Mouse (Mus musculus) megakaryocyte, embryonic 14.5 days (primary cell): ENCODE data around the gene Alkbh4.

Source experiments
- FLI1 ChIP-seq: IDR thresholded peaks from 2 replicates; pipeline ENCODE4 v1.6.1; 2012; ENCODE audit warnings: low read length, inconsistent platforms, mixed read lengths
- GATA1 ChIP-seq: IDR thresholded peaks from 3 replicates; pipeline ENCODE4 v1.6.1; 2012; ENCODE audit warnings: mixed read lengths, low read length, inconsistent platforms, borderline replicate concordance

DNA sequence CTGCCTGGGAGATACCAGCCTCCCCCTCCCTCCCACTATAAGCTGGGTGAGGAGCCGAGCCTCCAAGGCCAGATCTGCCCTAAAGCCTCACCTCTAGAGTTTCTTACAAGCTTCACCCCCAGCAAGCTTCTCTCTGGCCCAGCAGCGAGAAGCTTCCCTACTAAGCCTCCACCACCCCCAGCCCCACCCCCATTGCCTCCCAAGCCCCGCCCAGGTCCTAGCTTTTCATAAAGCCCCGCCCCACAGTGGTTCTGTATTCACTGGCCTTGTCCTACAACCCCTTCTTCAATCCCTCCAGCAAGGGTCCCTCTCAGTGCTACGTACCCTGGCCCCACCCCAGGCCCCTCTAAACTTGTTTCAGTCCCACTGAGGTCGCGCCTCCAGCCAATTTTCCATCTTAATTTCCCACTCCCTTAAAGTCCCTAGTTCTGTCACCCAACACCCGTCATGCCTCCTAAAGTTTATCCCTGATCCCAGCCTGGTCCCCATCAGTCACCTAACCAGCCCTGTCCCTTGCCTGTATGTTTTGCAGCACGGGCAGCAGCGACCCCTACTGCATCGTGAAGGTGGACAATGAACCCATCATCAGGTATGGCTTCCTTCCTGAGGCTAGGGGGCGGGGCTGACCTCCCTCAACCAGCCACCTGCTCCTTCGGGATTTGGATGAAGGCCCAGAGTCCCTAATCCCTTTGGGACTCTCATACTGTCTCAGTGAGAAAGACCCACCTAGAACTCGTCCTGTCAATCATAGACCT lies 46.9 kb upstream of the Alkbh4 start:
- TF ChIP-seq FLI1 (no peak), GATA1 (no peak)
